In genomic region chr9:110533645-110534044, GRCm38 (mm10) we compare ENCODE assay signal across 8 mouse cellular contexts. TPM values are rescaled to one million over a fixed set of nuclear protein-coding genes. Genes with fewer than 3 reads are reported as not detected.
DNase-seq lines count a peak whose midpoint lies in the region; ATAC-seq lines count a peak whose summit lies in the region.

No protein-coding gene starts in this region.

- H3K27me3 ChIP-seq in liver, embryonic 11.5 days (replicated peaks; ENCODE audit: control insufficient read depth, insufficient read depth, low read length): no peaks in the 10 kb centered on the region

- H3K9ac ChIP-seq in liver, embryonic 11.5 days (ENCODE audit: low read depth, low read length): peak overlapping the region; percentile 99

- no peak for ATAC-seq in liver, embryonic 11.5 days (replicated peaks; ENCODE audit: low FRiP score)
- no peak for ATAC-seq in monocyte, adult 5-6 weeks (replicated peaks; ENCODE audit: insufficient number of reproducible peaks, low FRiP score, low TSS enrichment, poor library complexity, severe bottlenecking)

- H3K27ac ChIP-seq in liver, embryonic 11.5 days (ENCODE audit: low read depth, low read length): no peak overlapping the region

- peak overlapping the region; percentile 88 for H3K4me2 ChIP-seq in liver, embryonic 11.5 days

- 30% methylated on average over 5 of the region's 5 CpGs for WGBS in liver, embryonic 11.5 days

- peak overlapping the region; percentile 99 for H3K4me3 ChIP-seq in liver, embryonic 11.5 days (ENCODE audit: low read depth, low read length)

- no peaks in the 10 kb centered on the region for H3K9me3 ChIP-seq in liver, embryonic 11.5 days (ENCODE audit: control insufficient read depth, low read length)

- no peaks in the 10 kb centered on the region for H3K36me3 ChIP-seq in liver, embryonic 11.5 days (ENCODE audit: control insufficient read depth, insufficient read depth, low read length)

- DNase-seq in embryo, embryonic 10 days (ENCODE audit: low spot score): peak; percentile 11
- DNase-seq in embryo, embryonic 11 days: no peak
- DNase-seq in thymus, postnatal 14 days: peak; percentile 19
- DNase-seq in thymus, postnatal 36 days: no peak
- DNase-seq in liver, embryonic 11.5 days (ENCODE audit: low spot score): no peak
- no peak for DNase-seq in right cerebral cortex, postnatal 14 days
- DNase-seq in adrenal gland, postnatal 4 days (ENCODE audit: low spot score in 2 of 2): no peak

- H3K4me1 ChIP-seq in liver, embryonic 11.5 days (replicated peaks; ENCODE audit: control insufficient read depth, insufficient read depth, low read length): peaks cover 34% of the 10 kb centered on the region

RNA-seq across cellular contexts. Expression of gene Setd2, which starts 1.2 kb away (rescaled TPM):
- polyA plus RNA-seq in liver, embryonic 11.5 days (2014; fragmentation: Nextera tagmentation; extraction: Ambion mirVana): 36.3 and 44.9 TPM in 2 replicates
- 100 to 1,000 TPM in 1 of 2 experiments, 10 to 100 TPM in 1; 97.0 to 102 TPM for total RNA-seq in adrenal gland, postnatal 4 days (2021)
- 253 to 368 TPM (median 266 TPM) in 3 replicates for total RNA-seq in monocyte, adult 5-6 weeks (2017)

RNA-seq across cellular contexts. Expression of gene Kif9, which starts 56.9 kb away (rescaled TPM):
- 0.66 and 1.0 TPM in 2 replicates for polyA plus RNA-seq in liver, embryonic 11.5 days (2014; fragmentation: Nextera tagmentation; extraction: Ambion mirVana)
- under 1 TPM; 0.76 to 0.95 TPM for total RNA-seq in adrenal gland, postnatal 4 days (2021)
- total RNA-seq in monocyte, adult 5-6 weeks (2017): 1.8 to 5.4 TPM (median 4.0 TPM) in 3 replicates

RNA-seq across cellular contexts. Expression of gene Klhl18, which starts 57.2 kb away (rescaled TPM):
- polyA plus RNA-seq in liver, embryonic 11.5 days (2014; fragmentation: Nextera tagmentation; extraction: Ambion mirVana): 7.1 TPM in 2 replicates
- total RNA-seq in adrenal gland, postnatal 4 days (2021): 10 to 100 TPM; 11.2 to 12.0 TPM
- total RNA-seq in monocyte, adult 5-6 weeks (2017): 18.9 to 29.8 TPM (median 24.5 TPM) in 3 replicates

Comparison
In these comparisons a context has a peak if more than half of its experiments do, and no peak if none do; other contexts are left out.
1. DNase-seq: peak in embryo, embryonic 10 days (single experiment) and thymus, postnatal 14 days (single experiment); none in embryo, embryonic 11 days (single experiment), thymus, postnatal 36 days (0 of 2), liver, embryonic 11.5 days (single experiment), right cerebral cortex, postnatal 14 days (single experiment) and adrenal gland, postnatal 4 days (0 of 2).